Mouse (Mus musculus) brain, embryonic 14.5 days (tissue): ENCODE data around the gene 1700014D04Rik. TPM values are rescaled to one million over a fixed set of nuclear protein-coding genes. Genes with fewer than 3 reads are reported as not detected.
"Not testable (repeated sequence)": the region's sequence is repeated elsewhere in the genome, so short reads cannot be mapped to it uniquely, and the experiment has no call there.

Experiments
- DNase-seq: peaks from one replicate; pipeline ENCODE4 v3.0.0-alpha.2; 2011; ENCODE audit warnings: low read depth
- CTCF ChIP-seq: fragments of 200-500 bp; IDR thresholded peaks from 2 replicates; pipeline ENCODE4 v1.5.1; 2012; ENCODE audit warnings: inconsistent platforms, mild to moderate bottlenecking, moderate library complexity, borderline replicate concordance; ENCODE audit not compliant: insufficient read depth, insufficient read length; ENCODE audit errors: extremely low read depth
- POLR2A ChIP-seq: fragments of 200-500 bp; IDR thresholded peaks from 2 replicates; pipeline ENCODE4 v1.6.1; 2012; ENCODE audit warnings: mild to moderate bottlenecking, inconsistent platforms, borderline replicate concordance; ENCODE audit not compliant: poor library complexity, insufficient read depth, insufficient read length, severe bottlenecking; ENCODE audit errors: extremely low read depth
- polyA plus RNA-seq: library from polyadenylated mRNA; depleted of rRNA; stranded (reverse); fragments of >200 nt; gene quantifications from 2 replicates; pipeline ENCODE4 v1.2.3, GENCODE M21; 2012

The 1700014D04Rik gene
- polyA plus RNA-seq, 1 experiment: 0.18 TPM

DNA sequence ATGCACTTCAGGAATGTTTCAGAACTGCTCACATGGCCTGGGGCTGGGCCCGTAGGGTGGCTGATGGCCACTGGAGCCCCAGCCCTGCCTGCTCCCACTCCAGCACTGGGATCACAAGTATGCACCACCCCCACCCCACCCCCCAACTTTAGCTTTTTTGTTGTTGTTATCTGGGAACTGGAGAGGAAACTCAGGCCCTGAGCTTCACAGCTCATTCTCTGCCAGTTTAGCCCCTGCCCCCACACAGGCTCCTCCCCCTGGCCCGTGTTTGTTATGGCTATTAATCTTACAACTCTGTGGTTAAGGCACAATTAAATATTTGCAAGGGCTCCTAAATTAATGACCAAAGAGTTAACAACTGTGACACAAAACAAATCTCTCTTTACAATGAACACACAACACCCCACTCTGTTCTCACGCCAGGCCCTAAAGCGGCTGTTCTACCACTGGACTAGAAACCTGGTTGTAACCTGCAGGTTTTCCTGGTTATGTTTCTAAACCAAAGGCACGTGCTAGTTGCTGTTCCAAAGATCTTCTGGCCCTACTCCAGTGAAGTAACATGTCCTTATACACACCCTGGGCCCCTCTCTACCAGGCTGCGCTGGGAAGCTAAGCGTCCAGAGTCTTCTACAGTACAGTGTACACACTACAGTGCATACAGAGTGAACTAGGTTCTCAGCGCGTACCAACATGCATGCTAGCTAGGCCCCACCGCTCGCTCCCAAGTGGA lies 20.4 kb upstream of the 1700014D04Rik start:
- no peak for TF ChIP-seq CTCF
- TF ChIP-seq POLR2A: no peak

DNA sequence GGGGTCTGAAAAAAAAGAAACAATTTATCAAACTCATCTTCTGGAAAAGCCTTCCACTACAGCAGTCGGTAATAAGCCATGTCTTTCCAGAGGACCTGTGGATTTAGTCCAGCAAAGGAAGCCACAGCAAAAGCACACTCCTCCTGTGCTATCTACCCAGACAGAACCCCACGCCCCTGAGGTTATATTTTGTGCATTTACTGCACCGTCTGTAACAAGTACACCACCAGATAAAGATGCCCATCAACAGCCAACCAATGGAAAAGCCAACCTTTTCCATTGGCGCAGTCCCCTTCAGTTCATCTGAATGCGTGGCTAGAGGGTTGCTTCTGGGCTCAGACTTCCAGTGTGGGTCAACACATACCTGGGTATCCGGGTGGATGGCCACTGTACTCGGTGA lies 16.2 kb upstream of the 1700014D04Rik start:
- TF ChIP-seq POLR2A (no peak), CTCF (no peak)
- no peak for DNase-seq

More for the DNA sequence above, 20.4 kb upstream of the 1700014D04Rik start:
- DNase-seq: no peak

DNA sequence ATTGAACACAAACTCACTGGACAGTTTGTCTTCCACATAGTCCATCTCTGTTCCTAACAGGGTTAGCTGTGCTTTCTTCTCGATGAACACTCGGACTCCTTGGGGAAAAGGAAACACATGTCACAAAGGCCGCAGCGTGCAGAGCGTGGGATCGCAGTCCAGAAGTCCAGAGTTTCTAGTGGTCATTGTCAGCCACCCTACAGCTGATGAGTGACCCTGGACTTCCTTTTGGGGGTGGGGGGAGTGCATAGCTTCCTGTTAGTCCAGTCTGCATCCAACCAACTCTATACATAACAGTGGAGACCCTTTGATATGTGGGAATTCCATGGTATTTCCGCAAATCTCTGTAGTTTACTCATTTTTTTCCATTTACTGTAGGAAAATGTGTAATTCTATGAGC lies 10.4 kb upstream of the 1700014D04Rik start:
- peak; percentile 3 for DNase-seq
- TF ChIP-seq CTCF: no peak
- no peak for TF ChIP-seq POLR2A

- no peak for DNase-seq
- no peak for TF ChIP-seq CTCF
- no peak for TF ChIP-seq POLR2A
These were observed 3.8 kb upstream of the 1700014D04Rik start for GRCm38 (mm10) chr13:59750310-59750709.

DNA sequence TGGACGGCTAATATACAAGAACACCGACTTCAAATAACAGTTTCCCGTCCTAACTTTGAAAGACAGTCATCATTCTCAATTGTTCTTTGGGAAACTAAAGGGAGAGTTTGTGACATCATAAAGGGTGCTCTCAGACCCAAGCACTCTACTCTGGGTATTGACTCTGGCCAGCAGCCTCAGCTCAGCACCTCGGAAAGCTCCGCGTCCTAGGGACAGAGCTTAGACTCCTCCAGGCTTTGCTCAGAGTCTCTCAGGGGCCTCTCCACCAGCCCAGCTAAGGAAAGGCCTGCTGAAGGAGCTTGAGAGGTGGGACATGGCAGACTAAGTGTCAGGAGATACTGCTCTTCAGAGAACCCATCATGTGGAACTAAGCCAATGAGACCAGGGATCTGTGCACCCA lies 388 bp downstream of the 1700014D04Rik start:
- TF ChIP-seq CTCF (no peak), POLR2A (no peak)
- no peak for DNase-seq

DNA sequence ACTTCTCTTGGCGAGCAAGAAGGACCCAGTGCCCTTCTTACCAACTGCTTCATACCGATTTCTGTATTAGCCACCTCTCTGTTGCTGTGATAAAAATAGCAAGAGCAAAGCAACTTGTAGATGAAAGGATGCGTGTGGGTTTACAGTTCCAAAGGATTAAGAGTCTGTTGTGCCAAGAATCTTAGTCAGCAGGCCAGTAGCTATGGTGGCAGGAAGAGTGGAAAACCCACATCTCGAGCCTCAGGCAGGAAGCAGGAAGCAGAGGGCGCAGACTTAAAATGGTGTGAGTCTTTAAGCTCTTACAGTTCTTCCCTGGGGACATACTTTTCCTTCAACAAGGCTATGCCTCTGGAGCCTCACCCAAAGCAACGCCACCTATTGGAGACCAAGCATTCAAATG lies 1.1 kb downstream of the 1700014D04Rik start:
- DNase-seq: no peak
- TF ChIP-seq POLR2A: no peak
- TF ChIP-seq CTCF: no peak

GRCm38 (mm10) chr13:59741697-59742096 lies 4.9 kb downstream of the 1700014D04Rik start:
- no peak for TF ChIP-seq POLR2A
- TF ChIP-seq CTCF: peak; percentile 26; the same call in 1 of the 2 replicates
- no peak for DNase-seq

GRCm38 (mm10) chr13:59741096-59741495 lies 5.5 kb downstream of the 1700014D04Rik start:
- no peak for DNase-seq
- TF ChIP-seq POLR2A (no peak), CTCF (no peak)

- no peak for DNase-seq
- TF ChIP-seq POLR2A (no peak), CTCF (no peak)
These were observed 7.2 kb downstream of the 1700014D04Rik start for GRCm38 (mm10) chr13:59739397-59739796.

GRCm38 (mm10) chr13:59738455-59738854 lies 8.1 kb downstream of the 1700014D04Rik start:
- no peak for TF ChIP-seq POLR2A
- TF ChIP-seq CTCF: no peak
- no peak for DNase-seq

DNA sequence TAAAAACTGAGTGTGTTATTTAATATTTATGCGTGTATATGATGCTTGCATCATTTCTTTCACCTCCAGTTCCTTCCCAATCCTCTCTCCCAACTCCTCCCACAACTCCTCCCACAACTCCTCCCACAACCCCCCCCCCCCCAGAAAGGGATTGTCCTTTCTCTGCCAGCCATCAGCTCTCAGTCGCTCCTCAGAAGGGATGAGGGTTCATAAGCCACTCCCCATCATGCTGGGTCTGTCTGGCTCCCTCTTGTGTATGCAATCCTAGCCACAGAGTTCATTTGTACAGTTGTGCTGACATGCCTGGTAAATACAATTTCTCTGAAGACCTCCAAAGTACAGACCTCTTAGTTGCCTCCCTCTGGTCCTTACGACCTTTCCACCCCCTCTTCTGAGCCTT lies 11.4 kb downstream of the 1700014D04Rik start:
- DNase-seq: peak; percentile 64
- TF ChIP-seq POLR2A: no peak
- TF ChIP-seq CTCF: no peak

DNA sequence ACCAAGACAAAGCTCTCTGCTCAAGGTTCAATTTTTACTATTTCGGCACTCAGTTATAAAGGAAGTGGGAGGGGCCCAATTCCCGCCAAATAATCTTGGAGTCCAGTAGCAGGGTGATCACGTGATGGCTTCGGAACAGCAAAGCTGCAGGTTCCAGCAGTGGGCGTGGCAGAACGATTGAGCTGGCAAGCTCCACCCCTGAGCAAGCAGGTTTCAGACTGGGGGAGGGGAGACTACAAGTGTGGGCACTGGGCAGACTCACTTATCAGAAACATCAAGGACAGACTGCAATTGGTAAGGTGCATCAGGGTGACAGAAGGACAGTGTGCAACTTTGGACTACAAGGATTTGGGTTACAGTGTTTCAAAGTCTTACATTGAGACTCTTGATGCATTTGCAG lies 12.2 kb downstream of the 1700014D04Rik start:
- DNase-seq: not testable (repeated sequence)
